Mouse (Mus musculus): ENCODE data around the gene Gm14147. TPM values are rescaled to one million over a fixed set of nuclear protein-coding genes. Genes with fewer than 3 reads are reported as not detected.
"Not testable (repeated sequence)": the region's sequence is repeated elsewhere in the genome, so short reads cannot be mapped to it uniquely, and the experiment has no call there.

The Gm14147 gene
- not detected in 2 replicates for polyA plus RNA-seq (2012)

DNA sequence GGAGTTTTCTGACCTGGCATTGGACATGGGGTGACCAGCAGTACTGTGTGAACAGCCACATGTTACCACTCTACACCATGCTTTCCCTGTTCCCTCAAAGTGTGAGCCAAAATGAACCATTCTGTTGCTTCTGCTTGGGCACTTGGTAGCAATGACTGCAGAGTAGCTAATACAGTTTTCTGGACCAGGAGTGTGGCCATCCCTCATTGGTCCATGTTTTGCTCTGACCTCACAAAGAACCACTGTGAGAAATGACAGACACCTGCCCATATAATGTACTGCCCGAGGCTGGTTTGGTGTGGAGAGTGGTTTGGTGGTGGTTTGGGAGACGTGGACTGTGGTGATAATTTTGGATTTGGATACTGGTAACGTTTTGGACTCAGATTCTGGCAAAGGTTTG is at the start of gene Gm14147:
Gene Gm14147, plus strand, starts transcription at position 301 of the 400 bp plus-strand sequence.
- H3K9me3 ChIP-seq (ENCODE audit: control insufficient read depth, low read length); H3K36me3 ChIP-seq (ENCODE audit: control insufficient read depth); H3K4me3 ChIP-seq (replicated peaks); H3K27me3 ChIP-seq (ENCODE audit: control insufficient read depth); H3K4me1 ChIP-seq (ENCODE audit: control insufficient read depth): not testable (repeated sequence)

DNA sequence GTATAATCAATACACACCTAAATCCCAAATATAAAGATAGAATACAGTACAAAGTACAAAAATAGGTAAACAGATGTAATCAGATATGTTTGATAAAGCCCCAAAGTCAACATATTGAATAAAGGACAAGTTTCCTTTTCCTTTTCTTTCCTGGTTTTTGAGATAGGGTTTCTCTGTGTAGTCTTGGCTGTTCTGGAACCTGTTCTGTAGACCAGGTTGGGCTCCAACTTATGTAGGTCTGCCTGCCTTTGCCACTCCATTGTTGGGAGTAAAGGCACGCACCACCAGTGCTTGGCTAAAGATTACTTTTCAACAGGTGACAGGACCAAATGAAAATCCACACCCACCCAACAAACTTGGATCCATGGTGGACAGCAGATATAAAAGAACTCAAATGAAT is 41.4 kb upstream of the Gm14147 start:
- no peaks in the 10 kb centered on the region for H3K4me1 ChIP-seq (ENCODE audit: control insufficient read depth)
- H3K9me3 ChIP-seq (ENCODE audit: control insufficient read depth, low read length), result peaks cover 2% of the 10 kb centered on the region; the same call in 1 of the 2 replicates
- TF ChIP-seq GATA1 (IDR thresholded peaks at IDR 0.05; ENCODE audit: low read length) (no peak), TAL1 (IDR thresholded peaks at IDR 0.05; ENCODE audit: low read length) (no peak)
- H3K27me3 ChIP-seq (ENCODE audit: control insufficient read depth), result no peaks in the 10 kb centered on the region
- H3K4me3 ChIP-seq (replicated peaks), result no peak overlapping the region
- H3K36me3 ChIP-seq (ENCODE audit: control insufficient read depth), result no peaks in the 10 kb centered on the region

DNA sequence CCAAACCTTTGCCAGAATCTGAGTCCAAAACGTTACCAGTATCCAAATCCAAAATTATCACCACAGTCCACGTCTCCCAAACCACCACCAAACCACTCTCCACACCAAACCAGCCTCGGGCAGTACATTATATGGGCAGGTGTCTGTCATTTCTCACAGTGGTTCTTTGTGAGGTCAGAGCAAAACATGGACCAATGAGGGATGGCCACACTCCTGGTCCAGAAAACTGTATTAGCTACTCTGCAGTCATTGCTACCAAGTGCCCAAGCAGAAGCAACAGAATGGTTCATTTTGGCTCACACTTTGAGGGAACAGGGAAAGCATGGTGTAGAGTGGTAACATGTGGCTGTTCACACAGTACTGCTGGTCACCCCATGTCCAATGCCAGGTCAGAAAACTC is 5.8 kb upstream of the Gm14147 start, which contains the start of gene Gm14151:
Gene Gm14151, minus strand, starts transcription at position 101 of the 400 bp plus-strand sequence.
- H3K9me3 ChIP-seq (ENCODE audit: control insufficient read depth, low read length); H3K27me3 ChIP-seq (ENCODE audit: control insufficient read depth); H3K4me3 ChIP-seq (replicated peaks); H3K36me3 ChIP-seq (ENCODE audit: control insufficient read depth); H3K4me1 ChIP-seq (ENCODE audit: control insufficient read depth): not testable (repeated sequence)

Other genes with a start within 250 kb of the Gm14147 start
- 3.4 and 3.6 TPM in 2 replicates for gene Abhd12, start 193.5 kb upstream of the Gm14147 start, polyA plus RNA-seq (2012)
- 5.5 and 5.9 TPM in 2 replicates for gene Gins1, start 192.8 kb upstream of the Gm14147 start, polyA plus RNA-seq (2012)
- 2.4 and 3.2 TPM in 2 replicates for gene Ninl, start 58.9 kb upstream of the Gm14147 start, polyA plus RNA-seq (2012)
- 2.4 and 4.6 TPM in 2 replicates for gene Nanp, start 58.8 kb upstream of the Gm14147 start, polyA plus RNA-seq (2012)
- 0.02 TPM in 1 of 2 replicates, not detected in the other for gene Gm14151, start 5.9 kb upstream of the Gm14147 start, polyA plus RNA-seq (2012)